Mouse (Mus musculus): ENCODE results near the gene Cox20.

The Cox20 gene

GRCm38 (mm10) chr1:178320038-178320722 lies 1.2 kb downstream of the Cox20 start:
- DNase-seq (ENCODE audit: inconsistent age in 2 of 2, low spot score in 1 of 2) = peak in 1 of 2 experiments; percentile 59

- DNase-seq (ENCODE audit: inconsistent age in 2 of 2, low spot score in 1 of 2) = peak in 1 of 2 experiments; percentile 76
Measured at GRCm38 (mm10) chr1:178320723-178321590, 2.0 kb downstream of the Cox20 start.

GRCm38 (mm10) chr1:178321730-178322357 lies 2.9 kb downstream of the Cox20 start:
- DNase-seq (ENCODE audit: inconsistent age in 2 of 2, low spot score in 1 of 2) = no peak

GRCm38 (mm10) chr1:178323235-178323634 lies 4.3 kb downstream of the Cox20 start:
- no peak for DNase-seq (ENCODE audit: inconsistent age in 2 of 2, low spot score in 1 of 2)

- no peak for DNase-seq (ENCODE audit: inconsistent age in 2 of 2, low spot score in 1 of 2)
Measured at GRCm38 (mm10) chr1:178324568-178324967, 5.6 kb downstream of the Cox20 start.

GRCm38 (mm10) chr1:178326357-178326756 lies 7.4 kb downstream of the Cox20 start:
- DNase-seq (ENCODE audit: inconsistent age in 2 of 2, low spot score in 1 of 2) = no peak

- no peak for DNase-seq (ENCODE audit: inconsistent age in 2 of 2, low spot score in 1 of 2)
Measured at GRCm38 (mm10) chr1:178326950-178327349, 8.0 kb downstream of the Cox20 start.

- no peak for DNase-seq (ENCODE audit: inconsistent age in 2 of 2, low spot score in 1 of 2)
Measured at GRCm38 (mm10) chr1:178329017-178329416, 10.1 kb downstream of the Cox20 start.

- peak in 1 of 2 experiments; percentile 6 for DNase-seq (ENCODE audit: inconsistent age in 2 of 2, low spot score in 1 of 2)
Measured at GRCm38 (mm10) chr1:178329946-178330345, 11.0 kb downstream of the Cox20 start.

- peak; percentile 12 to 78 for DNase-seq (ENCODE audit: inconsistent age in 2 of 2, low spot score in 1 of 2)
Measured at GRCm38 (mm10) chr1:178335860-178336261, 16.9 kb downstream of the Cox20 start.

GRCm38 (mm10) chr1:178336289-178336775 lies 17.4 kb downstream of the Cox20 start:
- peak; percentile 96 to 98 for DNase-seq (ENCODE audit: inconsistent age in 2 of 2, low spot score in 1 of 2)

GRCm38 (mm10) chr1:178336777-178337481 lies 18.0 kb downstream of the Cox20 start:
- DNase-seq (ENCODE audit: inconsistent age in 2 of 2, low spot score in 1 of 2) = peak in 1 of 2 experiments; percentile 71

- peak; percentile 97 to 99 for DNase-seq (ENCODE audit: inconsistent age in 2 of 2, low spot score in 1 of 2)
Measured at GRCm38 (mm10) chr1:178337551-178338317, 18.8 kb downstream of the Cox20 start, which contains the start of gene Hnrnpu. Gene Hnrnpu, minus strand, starts transcription at chr1:178337797.

- DNase-seq (ENCODE audit: inconsistent age in 2 of 2, low spot score in 1 of 2) = peak; percentile 46 to 86
Measured at GRCm38 (mm10) chr1:178338318-178338641, 19.4 kb downstream of the Cox20 start.

- DNase-seq (ENCODE audit: inconsistent age in 2 of 2, low spot score in 1 of 2) = no peak
Measured at GRCm38 (mm10) chr1:178340213-178340612, 21.3 kb downstream of the Cox20 start.

GRCm38 (mm10) chr1:178341435-178341834 lies 22.5 kb downstream of the Cox20 start:
- no peak for DNase-seq (ENCODE audit: inconsistent age in 2 of 2, low spot score in 1 of 2)

GRCm38 (mm10) chr1:178342063-178342462 lies 23.1 kb downstream of the Cox20 start:
- no peak for DNase-seq (ENCODE audit: inconsistent age in 2 of 2, low spot score in 1 of 2)

GRCm38 (mm10) chr1:178342612-178343011 lies 23.7 kb downstream of the Cox20 start:
- DNase-seq (ENCODE audit: inconsistent age in 2 of 2, low spot score in 1 of 2) = no peak

- DNase-seq (ENCODE audit: inconsistent age in 2 of 2, low spot score in 1 of 2) = peak in 1 of 2 experiments; percentile 77
Measured at GRCm38 (mm10) chr1:178344071-178344805, 25.3 kb downstream of the Cox20 start.

Data from adrenal gland, adult (tissue).